Mouse (Mus musculus): Measurements from ENCODE around the gene Gna12.

The Gna12 gene

GRCm38 (mm10) chr5:140827896-140828295, 2.3 kb downstream of the Gna12 start:
- CTCF ChIA-PET = interaction anchor here (0.7 kb wide), 1 partner anchor 1090 kb away, joined by 3 read pairs; no protein-coding TSS in a partner anchor

GRCm38 (mm10) chr5:140827413-140827812, 2.8 kb downstream of the Gna12 start:
- CTCF ChIA-PET = interaction anchor here (0.7 kb wide), 1 partner anchor 1090 kb away, joined by 3 read pairs; no protein-coding TSS in a partner anchor

- CTCF ChIA-PET = no interaction called here
Observed at GRCm38 (mm10) chr5:140826796-140827195, 3.4 kb downstream of the Gna12 start.

- CTCF ChIA-PET = no interaction called here
Observed at GRCm38 (mm10) chr5:140826118-140826517, 4.1 kb downstream of the Gna12 start.

- CTCF ChIA-PET = no interaction called here
Observed at GRCm38 (mm10) chr5:140824126-140824525, 6.1 kb downstream of the Gna12 start.

GRCm38 (mm10) chr5:140823386-140823785, 6.8 kb downstream of the Gna12 start:
- CTCF ChIA-PET = no interaction called here

GRCm38 (mm10) chr5:140821951-140822350, 8.3 kb downstream of the Gna12 start:
- CTCF ChIA-PET = no interaction called here

- CTCF ChIA-PET = no interaction called here
Observed at GRCm38 (mm10) chr5:140820539-140820938, 9.7 kb downstream of the Gna12 start.

GRCm38 (mm10) chr5:140819594-140819993, 10.6 kb downstream of the Gna12 start:
- CTCF ChIA-PET = no interaction called here

GRCm38 (mm10) chr5:140818482-140819076, 11.7 kb downstream of the Gna12 start:
- CTCF ChIA-PET = no interaction called here

GRCm38 (mm10) chr5:140816950-140817568, 13.2 kb downstream of the Gna12 start:
- CTCF ChIA-PET = interaction anchor here (0.7 kb wide), 1 partner anchor 24 kb away, joined by 8 read pairs; no protein-coding TSS in a partner anchor

GRCm38 (mm10) chr5:140816008-140816407, 14.2 kb downstream of the Gna12 start:
- CTCF ChIA-PET = interaction anchor here (0.7 kb wide), 1 partner anchor 46 kb away, joined by 5 read pairs; no protein-coding TSS in a partner anchor

GRCm38 (mm10) chr5:140815059-140815728, 15.0 kb downstream of the Gna12 start:
- CTCF ChIA-PET = interaction anchor here (0.6 to 0.8 kb wide), 2 partner anchors 180 to 1968 kb away, joined by 7 to 11 read pairs; no protein-coding TSS in a partner anchor

GRCm38 (mm10) chr5:140814403-140814802, 15.8 kb downstream of the Gna12 start:
- CTCF ChIA-PET = no interaction called here

- CTCF ChIA-PET = no interaction called here
Observed at GRCm38 (mm10) chr5:140812699-140813098, 17.5 kb downstream of the Gna12 start.

GRCm38 (mm10) chr5:140812063-140812462, 18.2 kb downstream of the Gna12 start:
- CTCF ChIA-PET = no interaction called here

GRCm38 (mm10) chr5:140811390-140811789, 18.8 kb downstream of the Gna12 start:
- CTCF ChIA-PET = no interaction called here

- CTCF ChIA-PET = interaction anchor here (0.6 to 0.7 kb wide), 2 partner anchors 127 to 161 kb away, joined by 4 to 6 read pairs; no protein-coding TSS in a partner anchor
Observed at GRCm38 (mm10) chr5:140806939-140807338, 23.3 kb downstream of the Gna12 start.

- CTCF ChIA-PET = interaction anchor here (0.6 to 0.7 kb wide), 2 partner anchors 127 to 160 kb away, joined by 4 to 6 read pairs; no protein-coding TSS in a partner anchor
Observed at GRCm38 (mm10) chr5:140806252-140806651, 24.0 kb downstream of the Gna12 start.

- CTCF ChIA-PET = no interaction called here
Observed at GRCm38 (mm10) chr5:140801782-140802181, 28.4 kb downstream of the Gna12 start.

GRCm38 (mm10) chr5:140800288-140800923, 29.8 kb downstream of the Gna12 start:
- CTCF ChIA-PET = no interaction called here

GRCm38 (mm10) chr5:140799190-140799589, 31.0 kb downstream of the Gna12 start:
- CTCF ChIA-PET = no interaction called here

All from spleen, embryonic (tissue).